ENCODE assay signal across 10 mouse cellular contexts in genomic region chr11:87968356-87969122, GRCm38 (mm10). TPM values are rescaled to one million over a fixed set of nuclear protein-coding genes. Genes with fewer than 3 reads are reported as not detected.
DNase-seq lines count a peak whose midpoint lies in the region; ATAC-seq and TF ChIP-seq lines count a peak whose summit lies in the region.
"Had no signal": no experiment of that assay in that cellular context is flagged by ENCODE, and none has a peak within 500 bp of the region (broad histone marks: within the 10 kb centered on the region; RNA-seq: fewer than 3 reads in every experiment).

No protein-coding gene starts in this region.

- TF ChIP-seq CTCF in thymus, adult 2 months (IDR thresholded peaks at IDR 0.05; ENCODE audit: borderline replicate concordance, control insufficient read depth, extremely low read depth, insufficient read depth, low read length, poor library complexity), result no peak
- peak; percentile 34; the same call in 1 of the 2 replicates for TF ChIP-seq CTCF in liver, postnatal 0 days (IDR thresholded peaks at IDR 0.05; ENCODE audit: low read depth)

- peak overlapping the region; percentile 32 for H3K4me3 ChIP-seq in forebrain, embryonic 10.5 days
- H3K4me3 ChIP-seq in forebrain, embryonic 15.5 days, result no peak overlapping the region
- no peak overlapping the region; the same call in 1 of the 2 replicates for H3K4me3 ChIP-seq in thymus, adult 2 months (ENCODE audit: control insufficient read depth, insufficient read depth, low read length)
- no peak overlapping the region for H3K4me3 ChIP-seq in liver, postnatal 0 days (ENCODE audit: low read depth, low read length)

- DNase-seq in forebrain, embryonic 10.5 days (ENCODE audit: extremely low spot score, low spot score), result no peak
- DNase-seq in thymus, adult 2 months, result peak; percentile 17
- DNase-seq in thymus, adult 18-20 months, result no peak
- no peak for DNase-seq in liver, postnatal 0 days
- DNase-seq in right cerebral cortex, adult 2 months (ENCODE audit: low spot score in 2 of 2), result no peak
- DNase-seq in left cerebral cortex, postnatal 25 days (ENCODE audit: low spot score in 2 of 2), result no peak

- no peak overlapping the region for H3K9ac ChIP-seq in forebrain, embryonic 15.5 days (replicated peaks)
- H3K9ac ChIP-seq in liver, postnatal 0 days (replicated peaks), result no peak overlapping the region

- peaks cover 30% of the 10 kb centered on the region for H3K4me1 ChIP-seq in forebrain, embryonic 10.5 days
- H3K4me1 ChIP-seq in forebrain, embryonic 15.5 days, result peaks cover 4% of the 10 kb centered on the region
- no peaks in the 10 kb centered on the region; the same call in none of the 2 replicates for H3K4me1 ChIP-seq in thymus, adult 2 months (replicated peaks; ENCODE audit: control insufficient read depth, insufficient read depth, low read length)
- H3K4me1 ChIP-seq in liver, postnatal 0 days (ENCODE audit: insufficient read depth), result no peaks in the 10 kb centered on the region

- no peak for TF ChIP-seq POLR2A in thymus, adult 2 months (IDR thresholded peaks at IDR 0.05; ENCODE audit: control insufficient read depth, extremely low read depth, insufficient read depth, low read length, poor library complexity)

- no peak for TF ChIP-seq EP300 in liver, postnatal 0 days (IDR thresholded peaks at IDR 0.05; ENCODE audit: low read depth)

- no peaks in the 10 kb centered on the region for H3K36me3 ChIP-seq in forebrain, embryonic 10.5 days (replicated peaks)
- no peaks in the 10 kb centered on the region for H3K36me3 ChIP-seq in forebrain, embryonic 15.5 days
- H3K36me3 ChIP-seq in thymus, adult 2 months (ENCODE audit: control insufficient read depth, insufficient read depth, low read length), result no peaks in the 10 kb centered on the region
- H3K36me3 ChIP-seq in liver, postnatal 0 days (replicated peaks; ENCODE audit: insufficient read depth, low read length), result no peaks in the 10 kb centered on the region

- intact Hi-C loops in left cerebral cortex, postnatal 25 days (cut with DNase I), result loop anchor here (5.0 kb wide), 1 partner anchor 854 kb away; no protein-coding TSS in a partner anchor

- H3K27ac ChIP-seq in forebrain, embryonic 10.5 days, result no peak overlapping the region
- H3K27ac ChIP-seq in forebrain, embryonic 15.5 days (replicated peaks), result no peak overlapping the region
- H3K27ac ChIP-seq in thymus, adult 2 months (ENCODE audit: control insufficient read depth, insufficient read depth, low read length), result no peak overlapping the region
- no peak overlapping the region for H3K27ac ChIP-seq in liver, postnatal 0 days (ENCODE audit: low read depth)

- ATAC-seq in forebrain, embryonic 15.5 days (replicated peaks), result no peak
- peak; percentile 36; the same call in 1 of the 2 replicates for ATAC-seq in liver, postnatal 0 days
- ATAC-seq in frontal cortex, adult (ENCODE audit: low TSS enrichment), result no peak

- 26% methylated on average over 13 of the region's 20 CpGs for WGBS in forebrain, embryonic 10.5 days
- WGBS in forebrain, embryonic 15.5 days, result 18% methylated on average over 17 of the region's 20 CpGs
- 22% methylated on average over 18 of the region's 20 CpGs for WGBS in thymus, adult 2 months
- 18% methylated on average over 15 of the region's 20 CpGs for WGBS in liver, postnatal 0 days (ENCODE audit: insufficient replicate concordance)

- H3K4me2 ChIP-seq in forebrain, embryonic 15.5 days (replicated peaks), result no peak overlapping the region
- H3K4me2 ChIP-seq in liver, postnatal 0 days (ENCODE audit: low read depth, low read length), result peak overlapping the region; percentile 56

- peaks cover 10% of the 10 kb centered on the region for H3K27me3 ChIP-seq in forebrain, embryonic 10.5 days (ENCODE audit: poor library complexity, severe bottlenecking)
- no peaks in the 10 kb centered on the region for H3K27me3 ChIP-seq in forebrain, embryonic 15.5 days
- H3K27me3 ChIP-seq in thymus, adult 2 months (ENCODE audit: control insufficient read depth, insufficient read depth, low read length), result no peaks in the 10 kb centered on the region
- H3K27me3 ChIP-seq in liver, postnatal 0 days (ENCODE audit: insufficient read depth, low read length), result no peaks in the 10 kb centered on the region

- H3K9me3 ChIP-seq in forebrain, embryonic 10.5 days, result no peaks in the 10 kb centered on the region
- no peaks in the 10 kb centered on the region for H3K9me3 ChIP-seq in forebrain, embryonic 15.5 days
- H3K9me3 ChIP-seq in liver, postnatal 0 days (ENCODE audit: low read length), result no peaks in the 10 kb centered on the region

RNA-seq across cellular contexts. Expression of gene Dynll2, which starts 18.8 kb away (rescaled TPM):
- 24.8 and 25.9 TPM in 2 replicates for polyA plus RNA-seq in forebrain, embryonic 10.5 days (2016; fragmentation: Nextera tagmentation; extraction: Ambion mirVana)
- polyA plus RNA-seq in forebrain, embryonic 15.5 days (2015; fragmentation: Nextera tagmentation; extraction: Ambion mirVana), result 38.5 and 39.3 TPM in 2 replicates
- polyA plus RNA-seq in thymus, adult 2 months (2012; rRNA removed), result 60.7 and 69.7 TPM in 2 replicates
- 10.5 and 11.0 TPM in 2 replicates for polyA plus RNA-seq in liver, postnatal 0 days (2015; fragmentation: Nextera tagmentation; extraction: Ambion mirVana)
- 100 to 1,000 TPM; 580 to 594 TPM for total RNA-seq in left cerebral cortex, postnatal 25 days (2021)

RNA-seq across cellular contexts. Expression of gene Olfr464, which starts 47.8 kb away (rescaled TPM):
- not detected in 2 replicates for polyA plus RNA-seq in forebrain, embryonic 10.5 days (2016; fragmentation: Nextera tagmentation; extraction: Ambion mirVana)
- not detected in 2 replicates for polyA plus RNA-seq in forebrain, embryonic 15.5 days (2015; fragmentation: Nextera tagmentation; extraction: Ambion mirVana)
- 0.27 and 0.28 TPM in 2 replicates for polyA plus RNA-seq in thymus, adult 2 months (2012; rRNA removed)
- not detected in 2 replicates for polyA plus RNA-seq in liver, postnatal 0 days (2015; fragmentation: Nextera tagmentation; extraction: Ambion mirVana)
- total RNA-seq in left cerebral cortex, postnatal 25 days (2021), result 1 to 10 TPM; 3.0 to 3.7 TPM
- total RNA-seq: ES-E14 had no signal
- polyA plus RNA-seq: erythroblast, embryonic 14.5 days had no signal
